Mouse (Mus musculus): Measurements from ENCODE around the gene Tgm5. TPM values are rescaled to one million over a fixed set of nuclear protein-coding genes. Genes with fewer than 3 reads are reported as not detected.
"Not testable (repeated sequence)": the region's sequence is repeated elsewhere in the genome, so short reads cannot be mapped to it uniquely, and the experiment has no call there.

The Tgm5 gene
- polyA plus RNA-seq (2015; fragmentation: Nextera tagmentation; extraction: Ambion mirVana), result 0.22 TPM in 1 of 2 replicates, not detected in the other

- 58% methylated on average over 6 of the region's 6 CpGs for WGBS
- H3K4me3 ChIP-seq, result no peak within 1 kb of the TSS
- ATAC-seq (ENCODE audit: insufficient number of reproducible peaks, insufficient read depth, low FRiP score, low TSS enrichment, low read depth), result no peak
These were observed at the start of gene Tgm5 for GRCm38 (mm10) chr2:121085480-121086185. TSS of gene Tgm5 (minus strand) at chr2:121085841.

DNA sequence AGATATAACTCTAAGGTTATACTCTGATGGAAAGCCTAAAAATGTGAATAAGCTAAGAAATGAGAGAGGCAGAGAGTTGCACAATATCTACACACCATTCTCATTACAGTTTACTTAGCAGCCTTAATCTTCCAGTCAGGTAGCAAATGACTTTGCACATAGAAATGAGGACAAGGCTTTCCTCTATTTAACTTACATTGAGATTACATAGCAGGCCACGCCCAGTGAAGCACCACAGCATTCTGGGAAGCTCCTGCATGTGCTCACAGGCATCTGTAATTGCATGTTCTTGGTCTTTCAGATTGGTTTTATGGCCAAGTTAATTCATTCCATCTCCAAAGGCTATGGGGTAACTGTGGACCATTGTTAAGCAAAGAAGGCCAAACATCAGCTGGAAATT, 47.2 kb upstream of the Tgm5 start:
- no peak for ATAC-seq (ENCODE audit: insufficient number of reproducible peaks, insufficient read depth, low FRiP score, low TSS enrichment, low read depth)
- Histone ChIP-seq H3K27me3 (no peaks in the 10 kb centered on the region), H3K36me3 (peaks cover 4% of the 10 kb centered on the region; the same call in 1 of the 2 replicates), H3K4me2 (no peak overlapping the region), H3K27ac (no peak overlapping the region), H3K9me3 (no peaks in the 10 kb centered on the region), H3K4me3 (no peak overlapping the region), H3K4me1 (no peaks in the 10 kb centered on the region), H3K9ac (no peak overlapping the region)
- 60% methylated on average over 1 of the region's 1 CpGs for WGBS

More at GRCm38 (mm10) chr2:121085480-121086185, at the start of gene Tgm5:
- H3K4me2 ChIP-seq, result no peak within 1 kb of the TSS
- no peaks in the 10 kb centered on the region; the same call in 1 of the 2 replicates for H3K9me3 ChIP-seq
- H3K9ac ChIP-seq, result no peak within 1 kb of the TSS
- H3K27me3 ChIP-seq, result no peaks in the 10 kb centered on the region
- H3K27ac ChIP-seq, result no peak within 1 kb of the TSS
- H3K4me1 ChIP-seq, result no peaks in the 10 kb centered on the region
- H3K36me3 ChIP-seq, result no peaks in the 10 kb centered on the region

DNA sequence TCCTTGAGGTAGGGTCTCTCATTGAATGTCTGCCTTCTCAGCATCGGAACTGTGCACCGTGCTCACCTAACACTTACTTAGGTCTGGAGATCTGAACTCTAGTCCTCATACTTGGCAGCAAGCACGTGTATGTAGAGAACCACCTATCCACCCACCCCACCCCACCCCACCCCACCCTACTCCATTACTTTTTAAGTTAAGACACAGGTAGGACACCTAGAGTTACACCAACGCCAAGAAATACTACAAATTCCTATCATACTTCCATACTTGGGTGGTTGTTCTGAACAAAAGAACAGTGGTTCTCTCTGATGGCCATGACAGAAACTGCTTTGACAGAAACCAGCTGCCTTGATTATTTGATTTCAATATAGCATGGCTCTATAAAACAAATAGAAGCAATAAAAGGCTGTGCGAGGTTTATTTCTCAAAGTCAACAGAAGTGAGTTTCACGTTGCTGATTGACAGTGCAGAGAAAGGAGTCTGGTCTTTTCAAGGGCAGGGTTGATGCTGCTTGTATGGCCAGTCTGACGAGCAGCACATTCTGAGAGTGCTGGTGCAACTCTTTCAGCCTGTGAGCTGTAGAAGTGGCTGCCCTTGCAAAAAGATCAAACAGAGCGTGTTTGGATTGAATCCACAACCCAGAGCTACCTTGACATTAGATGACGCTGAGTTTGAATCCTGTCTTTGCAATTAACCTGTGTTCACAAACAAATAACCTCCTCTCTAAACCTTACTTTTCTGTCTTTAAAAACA, 43.4 kb upstream of the Tgm5 start:
- H3K4me2 ChIP-seq, result no peak overlapping the region
- 62% methylated on average over 9 of the region's 9 CpGs for WGBS
- ATAC-seq (ENCODE audit: insufficient number of reproducible peaks, insufficient read depth, low FRiP score, low TSS enrichment, low read depth), result no peak
- H3K27me3 ChIP-seq, result no peaks in the 10 kb centered on the region
- no peaks in the 10 kb centered on the region for H3K9me3 ChIP-seq
- no peak overlapping the region for H3K27ac ChIP-seq
- H3K9ac ChIP-seq, result no peak overlapping the region
- no peak overlapping the region for H3K4me3 ChIP-seq
- H3K4me1 ChIP-seq, result no peaks in the 10 kb centered on the region
- H3K36me3 ChIP-seq, result no peaks in the 10 kb centered on the region

GRCm38 (mm10) chr2:121127536-121127935, 41.9 kb upstream of the Tgm5 start:
- Histone ChIP-seq H3K9ac (no peak overlapping the region), H3K4me3 (no peak overlapping the region), H3K27me3 (no peaks in the 10 kb centered on the region), H3K27ac (no peak overlapping the region), H3K4me2 (no peak overlapping the region), H3K9me3 (no peaks in the 10 kb centered on the region), H3K4me1 (no peaks in the 10 kb centered on the region), H3K36me3 (no peaks in the 10 kb centered on the region)
- WGBS, result 70% methylated on average over 1 of the region's 1 CpGs
- ATAC-seq (ENCODE audit: insufficient number of reproducible peaks, insufficient read depth, low FRiP score, low TSS enrichment, low read depth), result no peak

DNA sequence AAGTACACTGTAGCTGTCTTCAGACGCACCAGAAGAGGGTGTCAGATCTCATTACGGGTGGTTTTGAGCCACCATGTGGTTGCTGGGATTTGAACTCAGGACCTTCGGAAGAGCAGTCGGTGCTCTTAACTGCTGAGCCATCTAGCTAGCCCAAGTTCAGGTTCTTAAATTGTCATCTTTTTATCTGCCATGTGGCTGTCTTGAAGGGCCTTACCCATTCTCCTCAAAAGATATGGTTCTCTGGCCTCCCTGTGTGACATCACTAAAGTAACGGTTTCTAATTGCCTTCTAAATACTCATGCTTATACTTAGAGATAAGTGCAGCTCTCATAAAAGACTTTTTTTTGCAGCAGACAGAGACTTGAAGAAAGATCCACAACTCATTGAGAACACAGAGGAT, 40.7 kb upstream of the Tgm5 start:
- not testable (repeated sequence) for ATAC-seq (ENCODE audit: insufficient number of reproducible peaks, insufficient read depth, low FRiP score, low TSS enrichment, low read depth); H3K4me1 ChIP-seq; H3K9ac ChIP-seq; H3K4me3 ChIP-seq; H3K9me3 ChIP-seq; H3K27me3 ChIP-seq; H3K4me2 ChIP-seq; H3K27ac ChIP-seq; H3K36me3 ChIP-seq
- whole genome bisulfite sequencing, result 94% methylated on average over 5 of the region's 5 CpGs

GRCm38 (mm10) chr2:121119260-121119659, 33.6 kb upstream of the Tgm5 start:
- H3K4me3 ChIP-seq, result no peak overlapping the region
- H3K4me2 ChIP-seq, result no peak overlapping the region
- no peaks in the 10 kb centered on the region for H3K4me1 ChIP-seq
- no peak for ATAC-seq (ENCODE audit: insufficient number of reproducible peaks, insufficient read depth, low FRiP score, low TSS enrichment, low read depth)
- H3K27ac ChIP-seq, result no peak overlapping the region
- no peaks in the 10 kb centered on the region for H3K36me3 ChIP-seq
- H3K27me3 ChIP-seq, result no peaks in the 10 kb centered on the region
- WGBS, result 84% methylated on average over 3 of the region's 3 CpGs
- no peak overlapping the region for H3K9ac ChIP-seq
- no peaks in the 10 kb centered on the region for H3K9me3 ChIP-seq

DNA sequence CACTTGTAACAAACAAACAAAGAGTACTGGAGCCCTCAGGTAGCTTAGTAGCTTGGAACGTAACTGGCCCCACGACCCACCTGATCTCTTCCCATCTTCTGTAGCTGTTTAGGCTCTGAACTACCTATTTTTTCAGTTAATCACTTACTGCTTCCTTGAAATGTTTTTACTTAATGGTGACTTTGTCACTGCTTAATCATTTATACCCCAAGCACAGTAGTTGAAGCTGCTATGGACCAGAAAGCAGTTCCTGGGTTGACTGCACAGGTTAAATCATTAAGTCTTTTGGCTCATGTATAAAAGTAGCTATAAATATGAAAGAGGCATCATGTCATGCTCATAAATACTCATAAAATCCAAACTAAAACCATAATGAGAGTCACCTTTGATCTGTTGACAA, 29.8 kb upstream of the Tgm5 start:
- H3K9me3 ChIP-seq, result no peaks in the 10 kb centered on the region
- 84% methylated on average over 2 of the region's 2 CpGs for WGBS

GRCm38 (mm10) chr2:121109695-121110094, 24.1 kb upstream of the Tgm5 start, which contains the start of gene Tgm7:
TSS of gene Tgm7 (minus strand) at chr2:121109795.
- no peak within 1 kb of the TSS for H3K9ac ChIP-seq
- no peaks in the 10 kb centered on the region for H3K4me1 ChIP-seq
- H3K9me3 ChIP-seq, result no peaks in the 10 kb centered on the region
- no peaks in the 10 kb centered on the region for H3K36me3 ChIP-seq
- no peak within 1 kb of the TSS for H3K4me3 ChIP-seq
- WGBS, result 92% methylated on average over 4 of the region's 4 CpGs
- no peaks in the 10 kb centered on the region for H3K27me3 ChIP-seq
- no peak for ATAC-seq (ENCODE audit: insufficient number of reproducible peaks, insufficient read depth, low FRiP score, low TSS enrichment, low read depth)
- H3K27ac ChIP-seq, result no peak within 1 kb of the TSS
- no peak within 1 kb of the TSS for H3K4me2 ChIP-seq

More for the DNA sequence above, 29.8 kb upstream of the Tgm5 start:
- no peak overlapping the region for H3K4me3 ChIP-seq
- H3K27me3 ChIP-seq, result no peaks in the 10 kb centered on the region
- no peaks in the 10 kb centered on the region for H3K4me1 ChIP-seq
- H3K9ac ChIP-seq, result no peak overlapping the region
- no peak for ATAC-seq (ENCODE audit: insufficient number of reproducible peaks, insufficient read depth, low FRiP score, low TSS enrichment, low read depth)
- H3K4me2 ChIP-seq, result no peak overlapping the region
- no peaks in the 10 kb centered on the region for H3K36me3 ChIP-seq
- no peak overlapping the region for H3K27ac ChIP-seq

DNA sequence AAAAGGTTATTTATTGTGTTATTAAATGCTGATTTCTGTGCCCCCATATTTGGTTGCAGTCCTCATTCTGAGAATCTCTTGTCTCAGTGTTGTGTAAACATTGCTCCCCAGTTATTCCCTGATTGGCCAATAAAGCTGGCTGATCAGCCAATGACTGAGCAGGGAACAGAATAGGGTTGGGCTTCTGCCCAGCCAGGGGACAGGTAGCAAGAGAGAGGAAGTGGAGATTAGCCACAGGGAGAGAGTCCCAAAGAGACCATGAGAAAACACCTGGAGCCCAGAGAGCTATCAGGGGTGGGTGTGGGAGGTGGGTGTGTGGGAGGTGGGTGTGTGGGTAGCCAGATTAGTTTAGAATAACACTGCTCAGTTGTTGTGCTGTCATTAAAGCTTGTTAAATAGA, 20.3 kb upstream of the Tgm5 start:
- Histone ChIP-seq H3K27me3 (no peaks in the 10 kb centered on the region), H3K4me3 (no peak overlapping the region), H3K27ac (no peak overlapping the region), H3K4me1 (no peaks in the 10 kb centered on the region), H3K36me3 (no peaks in the 10 kb centered on the region), H3K4me2 (no peak overlapping the region), H3K9ac (no peak overlapping the region), H3K9me3 (no peaks in the 10 kb centered on the region)
- ATAC-seq (ENCODE audit: insufficient number of reproducible peaks, insufficient read depth, low FRiP score, low TSS enrichment, low read depth), result no peak

DNA sequence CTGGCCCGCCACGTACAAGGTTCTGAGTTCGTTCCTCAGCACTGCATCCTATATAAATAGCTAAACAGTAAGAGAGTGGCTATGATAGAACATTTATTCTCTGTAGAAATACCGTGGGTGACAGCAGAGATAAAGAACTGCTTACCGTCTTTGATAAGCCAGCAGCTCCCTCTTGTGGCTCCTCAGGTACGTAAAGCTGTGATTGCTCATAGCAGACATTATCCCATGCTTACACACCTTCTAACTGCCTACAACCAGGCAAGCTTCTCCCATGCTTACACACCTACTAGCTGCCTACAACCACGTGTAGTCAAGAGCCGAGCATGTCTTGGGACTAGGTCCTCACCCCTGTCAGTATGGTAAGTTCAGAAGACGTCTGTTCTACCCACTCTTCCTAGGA, 16.4 kb upstream of the Tgm5 start:
- Histone ChIP-seq H3K27ac (no peak overlapping the region), H3K9ac (no peak overlapping the region), H3K9me3 (no peaks in the 10 kb centered on the region), H3K36me3 (no peaks in the 10 kb centered on the region), H3K4me3 (no peak overlapping the region), H3K4me1 (no peaks in the 10 kb centered on the region), H3K27me3 (no peaks in the 10 kb centered on the region), H3K4me2 (no peak overlapping the region)
- WGBS, result 26% methylated on average over 9 of the region's 9 CpGs
- no peak for ATAC-seq (ENCODE audit: insufficient number of reproducible peaks, insufficient read depth, low FRiP score, low TSS enrichment, low read depth)

GRCm38 (mm10) chr2:121089751-121090150, 4.1 kb upstream of the Tgm5 start:
- no peaks in the 10 kb centered on the region for H3K4me1 ChIP-seq
- H3K9me3 ChIP-seq, result no peaks in the 10 kb centered on the region
- no peaks in the 10 kb centered on the region for H3K27me3 ChIP-seq
- H3K9ac ChIP-seq, result no peak overlapping the region
- WGBS, result 69% methylated on average over 4 of the region's 4 CpGs
- H3K27ac ChIP-seq, result no peak overlapping the region
- ATAC-seq (ENCODE audit: insufficient number of reproducible peaks, insufficient read depth, low FRiP score, low TSS enrichment, low read depth), result no peak
- no peaks in the 10 kb centered on the region for H3K36me3 ChIP-seq
- H3K4me3 ChIP-seq, result no peak overlapping the region
- no peak overlapping the region for H3K4me2 ChIP-seq

GRCm38 (mm10) chr2:121088507-121088906, 2.9 kb upstream of the Tgm5 start:
- Histone ChIP-seq H3K36me3 (no peaks in the 10 kb centered on the region), H3K27me3 (no peaks in the 10 kb centered on the region), H3K4me2 (no peak overlapping the region), H3K4me1 (no peaks in the 10 kb centered on the region), H3K27ac (no peak overlapping the region), H3K9ac (no peak overlapping the region), H3K4me3 (no peak overlapping the region), H3K9me3 (no peaks in the 10 kb centered on the region)
- 90% methylated on average over 3 of the region's 3 CpGs for WGBS
- ATAC-seq (ENCODE audit: insufficient number of reproducible peaks, insufficient read depth, low FRiP score, low TSS enrichment, low read depth), result no peak
